Mouse (Mus musculus) thymus, postnatal 10 days (tissue): ENCODE measurements around the gene Gpld1.

ENCODE experiments used
- DNase-seq, 2 experiments: peaks; one replicate each; pipeline ENCODE4 v3.0.0; 2021; ENCODE audit warnings: low spot score in 2 of 2

The Gpld1 gene

DNA sequence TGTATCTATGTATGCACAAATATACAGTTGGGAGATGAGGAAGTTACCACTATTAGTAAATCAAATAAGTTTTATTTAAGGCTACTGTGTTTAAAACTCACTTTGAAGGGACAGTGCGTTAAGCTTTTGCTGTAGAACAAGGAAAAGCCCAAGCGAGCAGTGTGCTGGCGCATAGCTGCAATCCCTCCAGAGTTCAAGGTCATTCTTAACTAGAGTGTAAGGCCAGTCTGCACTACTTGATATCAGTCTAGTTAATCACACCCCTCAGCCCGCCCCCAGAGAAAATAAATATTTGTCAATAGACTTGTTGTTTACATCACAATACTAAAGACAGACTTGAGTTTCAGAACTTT lies 77.6 kb downstream of the Gpld1 start:
- DNase-seq = peak in 1 of 2 experiments; percentile 2

DNA sequence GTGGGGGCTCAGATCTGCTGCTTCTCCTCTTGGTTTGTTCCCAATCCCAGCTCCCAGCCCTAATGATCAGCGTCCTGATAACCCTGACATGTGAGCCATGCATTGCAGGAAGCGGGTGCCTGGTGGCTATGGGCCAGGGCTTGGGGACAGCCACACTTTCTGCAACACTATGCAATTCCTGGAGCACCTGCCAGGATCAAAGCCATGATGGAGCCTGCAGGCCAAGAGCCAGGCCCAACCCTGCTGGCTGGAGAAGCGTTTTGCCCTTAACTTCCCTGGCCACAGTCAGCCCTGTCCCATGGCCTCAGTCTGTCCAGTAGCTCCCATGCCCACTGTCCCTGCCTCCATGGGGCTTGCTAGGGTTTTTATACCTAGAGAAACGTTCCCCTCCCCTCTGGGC lies 79.4 kb downstream of the Gpld1 start:
- DNase-seq = peak in 1 of 2 experiments; percentile 2

DNA sequence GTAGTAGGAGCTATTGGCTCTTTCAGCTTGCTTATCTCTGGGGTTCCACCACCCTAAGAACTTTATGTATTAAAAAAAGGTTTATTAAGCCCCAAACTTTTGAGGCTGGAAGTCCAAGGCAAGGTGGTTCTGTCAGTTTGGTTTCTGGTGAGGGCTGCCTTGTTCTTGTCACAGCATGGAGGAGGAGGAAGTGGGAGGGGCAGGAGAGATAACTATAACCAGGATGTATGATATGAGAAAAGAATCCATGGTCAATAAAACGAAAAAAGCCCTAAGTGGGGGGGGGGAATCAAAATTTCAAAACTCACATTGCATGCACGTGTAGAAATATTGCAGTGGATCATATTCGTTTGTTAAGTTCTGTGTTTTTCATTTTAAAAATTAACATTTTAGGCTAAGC lies 80.2 kb downstream of the Gpld1 start:
- DNase-seq = no peak

DNA sequence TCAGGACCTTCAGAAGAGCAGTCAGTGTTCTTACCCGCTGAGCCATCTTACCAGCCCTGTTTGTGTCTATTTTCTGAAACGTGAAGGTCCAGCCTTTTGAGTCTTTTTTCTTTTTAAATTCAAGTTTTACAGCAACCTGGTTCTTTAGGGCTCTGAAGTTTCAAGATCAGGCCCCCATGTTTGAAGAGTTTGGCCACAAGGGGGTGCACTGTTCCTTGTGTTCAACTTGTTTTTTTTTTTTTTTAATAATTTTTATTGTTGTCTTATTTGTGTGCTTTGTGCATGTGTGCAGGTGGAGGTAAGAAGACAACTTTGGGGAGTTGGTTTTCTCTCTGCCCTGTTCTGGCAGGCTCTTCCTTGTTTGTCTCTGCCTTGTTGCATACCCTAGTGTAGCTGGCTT lies 81.7 kb downstream of the Gpld1 start:
- peak in 1 of 2 experiments; percentile 47 for DNase-seq

DNA sequence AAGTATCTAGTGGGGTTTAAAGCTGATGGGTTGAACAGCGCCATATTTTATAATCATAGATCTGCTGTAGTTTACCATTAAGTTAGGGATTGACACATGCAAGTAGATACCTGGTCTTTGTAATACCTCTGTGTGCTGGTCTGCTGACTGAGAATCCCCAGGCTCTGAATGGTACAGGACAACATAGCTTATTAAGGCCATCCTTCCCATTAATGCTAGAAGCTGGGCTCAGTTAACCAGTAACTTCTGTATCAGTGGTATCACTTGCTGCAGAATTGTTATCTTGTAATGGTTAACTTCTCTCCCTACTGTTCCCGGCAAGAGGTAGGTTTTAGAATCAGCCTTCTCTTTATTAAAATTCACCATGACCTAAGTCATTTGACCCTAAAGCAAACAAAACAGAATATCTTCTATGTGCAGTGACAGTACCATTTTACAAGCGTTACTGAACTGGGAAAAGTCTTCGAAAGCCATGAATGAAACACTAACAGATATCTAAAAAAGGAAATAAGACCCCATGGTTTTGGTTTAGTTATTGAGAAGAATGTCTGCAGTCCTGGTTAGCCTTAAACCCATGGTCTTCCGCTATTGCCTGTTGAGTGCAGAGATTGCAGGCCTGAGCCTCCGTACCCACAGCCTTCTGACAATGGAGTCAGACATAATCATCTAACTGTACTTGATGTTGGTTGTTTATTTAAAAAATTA lies 83.6 kb downstream of the Gpld1 start:
- no peak for DNase-seq

DNA sequence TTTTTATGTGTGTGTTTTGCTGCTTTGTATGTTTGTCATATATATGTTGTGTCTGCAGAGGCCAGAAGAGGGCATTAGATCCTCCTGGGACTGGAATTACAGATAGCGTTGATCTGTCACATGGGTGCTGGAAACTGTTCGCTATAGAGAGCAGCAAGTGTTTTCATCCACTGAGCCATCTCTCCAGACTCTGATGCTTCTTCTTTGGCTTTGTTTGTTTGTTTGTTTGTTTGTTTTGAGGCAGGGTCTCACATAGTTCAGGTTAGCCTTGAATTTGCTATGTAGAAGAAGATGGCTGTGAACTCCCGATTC lies 84.1 kb downstream of the Gpld1 start:
- peak in 1 of 2 experiments; percentile 1 for DNase-seq

DNA sequence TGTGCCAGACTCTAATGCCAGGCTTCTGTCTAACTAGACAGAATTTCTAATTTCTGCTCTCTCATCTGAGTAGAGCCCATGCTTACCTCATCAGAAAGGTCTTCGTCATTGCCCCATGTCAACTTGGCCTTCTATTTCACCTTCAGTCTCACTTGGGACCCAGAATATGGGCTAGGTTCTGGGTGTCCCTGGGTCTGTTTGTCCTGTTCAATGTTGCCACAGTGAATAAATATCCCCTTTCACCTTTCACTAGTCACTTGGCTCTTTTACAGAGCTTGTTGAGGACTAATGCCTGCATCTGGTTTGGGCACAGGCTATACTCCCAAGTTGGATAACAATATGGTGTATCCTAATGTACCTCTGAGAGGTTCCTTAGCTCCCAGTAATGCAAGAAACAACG lies 96.5 kb downstream of the Gpld1 start:
- no peak for DNase-seq
